Mouse (Mus musculus) layer of hippocampus, postnatal 10 days (tissue): ENCODE results near the gene Fstl1. TPM values are rescaled to one million over a fixed set of nuclear protein-coding genes. Genes with fewer than 3 reads are reported as not detected.

ENCODE experiments used
- DNase-seq, 2 experiments: peaks; one replicate each; pipeline ENCODE4 v3.0.0; 2021; ENCODE audit warnings: low spot score in 2 of 2
- total RNA-seq, 2 experiments: library from RNA; stranded (reverse); gene quantifications; 2 replicates each; pipeline ENCODE4 v1.2.3; 2021

Fstl1 gene
- total RNA-seq, 2 experiments from 2014 or later: 74.6 to 75.2 TPM

- DNase-seq: no peak
Measured at GRCm38 (mm10) chr16:37787558-37788194, 11.0 kb downstream of the Fstl1 start.

- DNase-seq: peak; percentile 58
Measured at GRCm38 (mm10) chr16:37788367-37789014, 11.8 kb downstream of the Fstl1 start.

- no peak for DNase-seq
Measured at GRCm38 (mm10) chr16:37789015-37789381, 12.3 kb downstream of the Fstl1 start.

GRCm38 (mm10) chr16:37789394-37789920 is 12.8 kb downstream of the Fstl1 start:
- no peak for DNase-seq

- no peak for DNase-seq
Measured at GRCm38 (mm10) chr16:37790008-37790780, 13.5 kb downstream of the Fstl1 start.

- no peak for DNase-seq
Measured at GRCm38 (mm10) chr16:37790781-37791175, 14.1 kb downstream of the Fstl1 start.

- DNase-seq: no peak
Measured at GRCm38 (mm10) chr16:37795651-37796150, 19.0 kb downstream of the Fstl1 start.

GRCm38 (mm10) chr16:37796270-37796669 is 19.6 kb downstream of the Fstl1 start:
- no peak for DNase-seq

GRCm38 (mm10) chr16:37801097-37801496 is 24.4 kb downstream of the Fstl1 start:
- no peak for DNase-seq

- no peak for DNase-seq
Measured at GRCm38 (mm10) chr16:37802686-37803295, 26.1 kb downstream of the Fstl1 start.

GRCm38 (mm10) chr16:37803387-37803950 is 26.8 kb downstream of the Fstl1 start:
- no peak for DNase-seq

GRCm38 (mm10) chr16:37805746-37806495 is 29.2 kb downstream of the Fstl1 start:
- DNase-seq: peak in 1 of 2 experiments; percentile 6

- DNase-seq: no peak
Measured at GRCm38 (mm10) chr16:37807269-37807668, 30.6 kb downstream of the Fstl1 start.

- DNase-seq: peak in 1 of 2 experiments; percentile 28
Measured at GRCm38 (mm10) chr16:37808866-37809622, 32.4 kb downstream of the Fstl1 start.

GRCm38 (mm10) chr16:37809623-37809992 is 32.9 kb downstream of the Fstl1 start:
- peak; percentile 38 to 47 for DNase-seq

GRCm38 (mm10) chr16:37811874-37812273 is 35.2 kb downstream of the Fstl1 start:
- peak in 1 of 2 experiments; percentile 24 for DNase-seq

GRCm38 (mm10) chr16:37812474-37812886 is 35.8 kb downstream of the Fstl1 start:
- peak; percentile 33 to 57 for DNase-seq

GRCm38 (mm10) chr16:37813691-37814382 is 37.2 kb downstream of the Fstl1 start:
- no peak for DNase-seq
